Mouse (Mus musculus) CD4-positive, CD25-positive, alpha-beta regulatory T cell, adult 2 months (primary cell): Measurements from ENCODE around the gene Iqsec1.

ENCODE experiments used
- DNase-seq: peaks from one replicate; pipeline ENCODE4 v3.0.0-alpha.2; 2012; ENCODE audit warnings: low read depth, low spot score

Iqsec1 gene

DNA sequence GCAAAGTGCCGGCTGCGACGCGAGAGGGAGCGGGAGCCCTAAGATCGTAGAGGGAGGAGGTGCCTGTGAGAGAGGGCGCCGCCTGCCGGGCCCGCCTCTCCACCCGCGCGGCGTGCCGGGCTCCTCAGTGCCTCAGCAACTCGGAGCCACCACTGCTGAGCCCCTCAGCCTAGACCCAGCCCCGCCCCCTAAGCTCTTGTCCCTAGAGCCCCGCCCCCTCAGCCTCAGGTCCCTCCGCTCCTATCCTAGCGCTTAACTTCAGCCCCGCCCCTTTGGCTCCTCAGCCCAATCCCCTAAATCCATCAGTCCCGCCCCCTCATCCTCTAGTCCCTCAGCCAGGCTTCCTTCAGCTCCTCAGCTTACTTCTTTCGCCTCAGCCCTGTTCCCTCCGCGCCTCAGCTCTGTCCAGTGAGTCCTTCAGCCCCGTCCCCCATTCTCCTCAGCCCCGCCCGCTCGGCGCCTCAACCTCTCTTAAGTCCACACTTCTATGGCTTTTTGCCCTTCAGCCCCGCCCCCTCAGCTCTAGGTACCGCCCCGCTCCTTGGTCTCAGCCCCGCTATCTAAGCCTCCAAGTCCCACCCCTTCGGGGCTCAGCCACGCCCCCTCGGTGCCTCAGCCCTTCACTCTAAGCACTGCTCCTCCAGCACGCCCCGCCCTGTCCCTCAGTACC is at the start of gene Iqsec1:
Gene Iqsec1, minus strand, starts transcription at position 38 of the 670 bp plus-strand sequence.
- peak; percentile 79 for DNase-seq

DNA sequence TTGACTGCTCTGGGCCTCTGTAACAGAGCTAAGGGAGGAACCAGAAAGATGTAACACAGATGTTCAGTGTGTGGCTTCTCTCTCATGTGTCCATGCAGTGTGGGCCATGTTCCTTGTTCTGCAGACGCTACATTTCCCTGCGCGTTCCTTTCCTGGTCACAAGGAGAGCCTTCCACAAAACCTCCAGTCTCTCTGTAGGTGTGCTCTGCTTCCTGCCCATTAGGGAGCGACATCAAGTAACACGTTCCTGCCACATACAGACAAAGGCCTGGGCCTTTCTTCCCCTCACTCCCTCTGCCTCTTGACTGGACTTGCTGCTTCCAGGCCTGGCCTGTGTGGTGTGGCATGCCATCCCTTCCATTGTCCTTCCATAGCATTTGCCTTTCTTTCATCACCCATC is 39.8 kb upstream of the Iqsec1 start:
- no peak for DNase-seq

DNA sequence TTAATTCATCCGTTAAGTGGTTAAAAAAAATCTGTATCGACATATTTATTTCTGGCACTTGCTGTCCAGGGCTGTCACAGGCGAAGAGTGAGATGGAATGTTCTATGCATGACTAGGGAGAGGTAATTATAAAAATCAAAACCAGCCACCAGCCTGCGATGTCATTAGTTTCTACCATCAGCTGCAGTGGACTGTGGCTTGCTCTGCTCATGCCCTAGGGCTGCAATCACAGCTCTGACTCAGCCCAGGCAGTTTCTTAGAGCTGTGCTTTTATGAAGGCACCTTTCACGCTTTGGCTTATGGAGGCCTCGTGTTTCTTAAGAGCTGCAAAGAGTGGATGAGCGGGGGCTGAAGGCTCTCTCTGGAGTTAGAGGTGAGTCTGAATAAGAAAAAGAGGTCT is 32.3 kb upstream of the Iqsec1 start:
- no peak for DNase-seq

DNA sequence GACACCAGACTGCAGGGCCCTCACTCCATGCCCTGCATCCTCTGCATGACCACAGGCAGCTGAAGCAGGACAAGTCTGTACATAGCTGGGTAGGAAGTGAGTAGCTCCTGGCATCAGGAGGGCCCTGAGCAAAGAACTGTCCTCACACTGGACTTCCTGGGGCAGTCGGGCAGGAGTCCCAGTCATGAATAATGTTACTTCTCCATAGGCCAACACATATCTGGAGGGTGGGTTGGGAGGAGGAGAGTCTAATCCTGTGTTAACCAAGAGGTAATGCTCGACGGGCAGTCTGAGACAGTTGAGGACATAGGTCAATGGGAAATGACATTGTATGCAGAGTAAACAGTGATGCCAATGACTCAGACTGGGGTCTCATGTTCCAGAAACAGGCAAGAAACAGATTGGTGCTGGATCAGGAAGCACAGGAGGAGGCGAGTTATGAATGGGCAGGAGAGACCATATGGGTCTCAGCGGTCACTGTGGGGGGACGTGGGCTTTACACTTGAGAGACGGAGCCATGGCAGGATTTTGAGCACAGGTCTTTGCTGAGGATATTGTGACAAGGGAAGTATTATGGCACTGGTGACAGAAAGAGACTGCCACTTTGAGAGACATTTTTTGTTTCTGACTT is 28.2 kb upstream of the Iqsec1 start:
- DNase-seq: no peak

DNA sequence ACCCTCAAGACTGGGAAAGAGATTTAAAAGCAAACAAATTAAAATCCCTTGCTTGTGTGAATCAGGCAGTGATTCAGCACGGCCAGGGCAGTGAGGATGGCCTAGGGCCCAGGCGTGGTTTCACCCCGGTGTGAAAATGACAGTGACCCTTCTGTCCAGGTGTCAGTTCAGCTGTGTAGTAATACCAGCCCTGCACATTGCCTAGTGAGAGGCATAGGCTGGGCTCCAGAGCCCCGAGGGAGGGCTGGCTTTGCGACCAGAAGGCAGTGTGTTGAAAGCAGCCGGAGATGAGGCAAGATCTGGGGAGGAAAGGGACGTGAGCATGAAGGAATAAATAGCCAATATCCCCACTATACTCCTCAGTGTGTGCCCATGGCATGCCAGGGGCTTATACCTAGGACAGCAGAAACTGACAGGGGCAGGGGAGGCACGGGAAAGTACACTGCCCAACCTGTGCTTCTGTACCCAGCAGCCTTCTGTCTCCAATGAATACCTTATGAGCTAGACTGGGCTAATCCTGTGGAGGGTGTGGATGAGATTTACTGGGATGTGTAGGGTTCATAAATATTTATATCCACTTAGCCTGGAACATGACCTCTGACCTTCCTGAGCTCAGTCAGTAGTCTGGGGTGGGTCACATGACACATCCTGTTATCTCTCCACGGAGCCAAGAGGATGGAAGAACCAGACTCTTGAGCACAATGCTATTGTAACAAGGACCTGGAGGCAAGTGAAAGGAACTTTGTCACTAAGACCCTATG is 25.9 kb upstream of the Iqsec1 start:
- DNase-seq: no peak

DNA sequence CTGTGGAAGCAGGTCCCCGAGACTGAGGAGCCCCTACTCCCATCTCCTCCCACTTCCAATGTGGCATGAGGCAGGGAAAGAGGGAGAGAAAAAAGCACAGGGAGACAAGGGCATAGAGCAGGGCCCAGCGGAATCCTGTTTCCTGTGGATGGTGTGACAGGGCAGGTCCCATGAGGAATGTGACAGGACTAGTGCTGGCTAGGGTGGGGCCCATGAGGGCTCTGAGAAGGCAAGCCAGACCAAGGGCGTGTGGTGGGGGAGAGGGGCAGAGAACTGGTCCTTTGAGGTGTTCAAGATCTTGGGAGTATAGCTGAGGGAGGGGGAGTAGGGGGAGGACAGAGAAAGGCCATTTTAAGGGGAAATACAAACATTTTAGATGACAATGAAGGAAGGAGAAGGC is 24.0 kb upstream of the Iqsec1 start:
- no peak for DNase-seq

DNA sequence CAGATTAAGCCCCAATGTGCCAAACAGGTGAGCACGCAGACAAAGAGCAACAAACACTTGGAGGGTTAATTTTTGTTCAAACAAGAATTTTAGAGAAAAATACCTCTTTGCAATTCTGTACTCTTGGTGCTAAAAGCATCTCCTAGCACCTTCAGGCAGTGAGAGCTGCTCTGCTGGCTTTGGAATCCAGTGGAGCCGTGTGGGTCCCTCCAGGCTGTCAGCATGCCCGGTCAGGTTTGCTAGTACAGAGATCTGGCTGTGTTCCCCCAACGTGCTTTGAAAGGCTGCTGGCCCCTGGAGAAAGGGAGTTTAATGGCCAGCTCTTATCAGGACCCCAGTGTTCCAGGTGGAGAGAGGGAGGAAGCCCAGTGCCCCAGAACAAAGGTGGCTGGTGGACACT is 23.1 kb upstream of the Iqsec1 start:
- no peak for DNase-seq

DNA sequence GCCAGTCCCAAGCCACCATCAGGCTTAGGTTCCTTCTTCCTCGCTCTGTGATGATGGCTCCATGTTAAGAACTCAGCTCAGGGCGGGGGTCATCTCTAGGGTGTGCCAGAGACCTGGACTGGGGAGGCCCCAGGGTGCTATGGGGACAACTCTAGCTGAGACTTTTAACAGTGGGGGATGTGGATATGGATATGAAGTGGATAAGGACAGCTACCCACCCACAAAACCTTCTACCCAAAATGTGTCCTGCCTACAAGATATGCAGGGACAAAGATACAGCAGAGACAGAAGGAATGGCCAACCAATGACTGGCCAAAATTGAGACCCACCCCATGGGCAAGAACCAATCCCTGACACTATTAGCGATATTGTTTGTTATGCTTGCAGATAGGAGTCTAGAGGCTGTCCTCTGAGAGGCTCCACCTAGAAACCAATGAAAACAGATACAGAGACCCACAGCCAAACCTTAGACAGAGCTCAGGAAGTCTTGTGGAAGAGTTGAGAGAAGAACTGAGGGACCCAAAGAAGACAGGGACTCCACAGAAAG is 19.9 kb upstream of the Iqsec1 start:
- DNase-seq: no peak

DNA sequence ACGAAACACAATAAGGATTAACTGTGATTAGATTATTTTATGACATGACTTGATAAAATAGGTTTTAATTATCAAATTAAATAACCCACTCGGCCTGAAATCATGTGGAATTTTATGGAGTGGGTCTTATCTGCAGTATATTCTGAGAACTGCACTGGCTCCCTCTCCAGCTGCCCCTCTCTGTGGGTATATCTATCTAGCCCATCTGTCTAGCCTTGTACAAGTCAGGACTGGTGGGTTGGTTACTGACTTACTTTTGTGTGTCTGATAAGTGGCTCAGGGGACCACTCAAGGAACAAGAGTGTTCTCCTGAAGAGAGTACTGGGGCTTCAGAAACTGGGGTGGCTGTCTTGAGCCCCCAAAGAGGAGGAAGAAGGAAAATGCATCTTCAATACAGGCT is 18.7 kb upstream of the Iqsec1 start:
- DNase-seq: no peak

DNA sequence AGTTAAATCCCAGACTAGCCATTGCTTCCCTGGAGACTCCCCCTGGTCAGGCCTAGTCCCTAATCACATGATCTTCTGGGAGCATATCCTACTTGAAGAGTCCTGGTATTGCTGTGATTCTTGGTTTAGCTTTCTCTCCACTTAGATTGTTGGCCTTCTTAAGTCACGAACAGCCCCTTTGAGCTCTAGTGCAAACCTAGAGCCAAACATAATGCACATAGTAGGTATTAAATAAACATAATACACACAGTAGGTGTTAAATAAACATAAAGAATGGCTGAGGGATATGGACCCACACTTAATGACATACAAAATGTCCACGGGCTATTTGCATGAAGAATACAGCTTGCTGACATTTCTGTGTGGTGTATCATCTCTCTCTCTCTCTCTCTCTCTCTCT is 15.7 kb upstream of the Iqsec1 start:
- no peak for DNase-seq

DNA sequence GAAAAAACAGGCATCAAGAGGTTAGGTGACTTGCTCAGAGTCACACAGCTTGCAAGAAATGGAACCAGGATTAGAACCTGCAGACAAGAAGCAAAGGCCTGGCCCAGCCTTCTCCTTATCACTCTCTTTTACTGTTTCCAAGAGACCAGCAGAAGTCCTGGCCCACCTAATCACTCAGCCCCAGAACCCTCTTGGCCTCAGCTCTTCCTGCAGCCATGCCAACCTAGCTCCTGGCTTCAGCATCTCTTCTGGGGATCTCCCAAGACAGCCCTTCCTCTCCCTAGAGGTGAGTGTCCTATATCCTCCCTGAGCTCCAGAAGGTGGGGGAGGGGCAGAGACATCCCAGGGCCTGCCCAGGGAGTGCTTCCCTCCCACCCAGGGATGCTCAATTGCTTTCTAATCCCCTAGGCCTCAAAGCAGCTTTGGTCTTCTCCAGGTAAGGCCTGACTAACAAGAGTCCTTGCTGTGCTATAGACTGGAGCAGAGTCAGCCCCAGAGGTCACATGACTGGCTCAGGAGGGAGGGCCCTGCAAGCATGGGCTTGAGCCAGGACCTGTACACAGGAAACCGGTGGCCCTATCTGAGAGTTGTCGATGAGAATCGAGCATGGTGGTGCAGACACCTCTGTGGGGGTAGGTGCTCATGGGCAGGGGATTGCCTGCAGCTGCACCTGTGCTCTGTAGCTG is 15.0 kb upstream of the Iqsec1 start:
- DNase-seq: no peak

DNA sequence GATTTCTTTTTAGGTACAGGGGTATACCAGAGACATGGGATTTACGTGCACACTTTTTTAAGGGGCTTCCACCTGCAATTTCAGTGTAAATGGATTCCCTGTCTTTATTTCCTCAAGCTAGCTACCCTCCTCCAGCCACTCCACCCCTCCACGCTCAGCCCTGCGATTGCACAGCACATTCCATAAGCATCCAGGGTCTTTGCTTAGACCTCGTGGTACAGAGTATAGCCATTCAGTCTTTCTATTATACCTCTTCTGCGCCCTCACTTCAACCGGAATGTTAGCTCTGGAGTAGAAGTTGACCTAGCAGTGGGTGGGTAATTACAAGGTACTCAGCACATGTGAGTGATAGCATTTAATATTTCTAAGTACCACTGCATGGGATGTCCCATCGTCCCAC is 13.1 kb upstream of the Iqsec1 start:
- no peak for DNase-seq

DNA sequence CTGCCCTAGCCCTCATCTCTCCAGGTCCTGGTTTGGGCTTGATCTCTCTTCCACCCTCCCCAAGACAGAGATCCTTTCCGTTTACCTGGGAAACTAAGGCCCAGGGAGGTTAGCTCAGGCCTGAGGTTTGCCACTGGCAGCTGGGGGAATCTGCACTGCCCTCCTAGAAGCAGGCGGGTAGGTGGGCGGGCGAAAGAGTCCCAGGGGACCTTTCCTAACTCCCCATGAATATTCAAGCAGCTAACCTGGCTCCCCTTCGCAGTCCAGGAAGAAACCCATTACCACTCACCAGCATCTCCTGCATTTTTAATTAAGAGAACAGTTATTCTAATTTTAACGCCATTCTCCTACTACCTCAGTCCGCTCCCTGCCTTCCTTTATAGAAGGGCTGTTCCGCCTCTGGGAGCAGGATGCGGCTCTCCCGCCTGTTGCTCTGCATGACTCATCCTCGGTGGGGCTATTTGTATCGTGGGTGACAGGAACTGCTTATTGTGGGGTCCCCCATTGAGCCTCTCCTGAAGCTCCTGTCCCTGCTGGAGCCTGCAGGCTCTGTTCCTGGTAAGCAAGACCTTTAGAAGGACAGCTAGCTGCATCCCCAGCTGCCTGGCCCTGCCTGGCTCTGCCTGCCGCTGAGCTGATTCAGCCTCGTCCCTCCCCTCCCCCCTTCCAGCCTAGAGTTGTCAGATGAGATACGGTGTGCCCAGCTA is 12.5 kb upstream of the Iqsec1 start:
- no peak for DNase-seq

DNA sequence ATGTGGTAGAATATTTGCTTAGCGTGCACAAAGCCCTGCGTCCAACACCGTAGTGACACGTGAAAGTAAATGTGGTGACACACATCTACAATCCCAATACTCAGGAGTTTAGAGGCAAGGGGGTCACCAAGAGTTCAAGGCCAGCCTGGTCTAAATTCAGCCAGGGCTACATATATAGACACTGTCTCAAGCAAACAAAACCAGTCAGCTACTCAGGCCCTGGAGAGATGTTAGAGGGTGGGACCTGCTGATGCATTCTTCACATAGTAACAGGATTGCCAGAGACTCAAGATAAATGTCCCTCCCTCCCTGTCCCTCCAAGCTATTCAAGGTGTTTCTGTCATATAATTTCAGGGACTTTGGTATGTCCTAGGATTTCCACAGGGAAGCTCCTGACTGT is 10.7 kb upstream of the Iqsec1 start:
- no peak for DNase-seq

DNA sequence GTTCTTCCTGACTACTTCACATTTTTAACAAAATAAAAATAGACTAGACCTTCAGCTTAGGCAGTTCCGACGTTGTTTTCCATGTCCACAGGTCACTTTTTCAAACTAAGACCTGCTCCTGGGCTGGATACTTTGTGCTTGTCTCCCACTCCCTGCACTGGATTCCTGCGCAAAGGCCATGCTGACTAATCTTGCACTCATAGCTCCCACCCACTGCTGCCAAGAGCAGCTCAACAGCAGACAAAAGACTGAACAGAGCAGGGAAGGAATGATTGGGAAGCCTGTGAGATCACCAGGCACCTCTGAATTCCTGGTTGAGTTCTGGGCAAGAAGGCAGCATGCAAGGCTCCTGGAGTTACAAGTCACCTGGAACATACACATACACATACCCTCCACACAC is 8.5 kb upstream of the Iqsec1 start:
- DNase-seq: no peak

DNA sequence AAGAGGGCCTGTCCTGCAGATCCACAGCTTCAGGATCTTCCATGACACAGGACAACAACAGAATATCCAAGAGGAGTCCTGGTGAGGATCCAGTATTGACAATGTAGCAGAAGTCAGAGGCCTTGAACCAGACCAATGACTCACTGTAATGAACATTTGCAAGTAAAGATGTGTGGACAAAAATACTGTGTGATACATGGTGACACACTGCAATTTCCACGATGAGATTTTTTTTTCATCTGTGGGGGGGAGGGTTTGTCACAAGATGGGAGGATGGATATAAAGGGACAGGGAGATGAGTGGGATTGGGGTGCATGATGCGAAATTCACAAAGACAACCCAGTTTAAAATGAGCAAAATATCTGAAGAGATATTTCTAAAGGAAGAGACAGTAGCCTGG is 7.7 kb upstream of the Iqsec1 start:
- no peak for DNase-seq

DNA sequence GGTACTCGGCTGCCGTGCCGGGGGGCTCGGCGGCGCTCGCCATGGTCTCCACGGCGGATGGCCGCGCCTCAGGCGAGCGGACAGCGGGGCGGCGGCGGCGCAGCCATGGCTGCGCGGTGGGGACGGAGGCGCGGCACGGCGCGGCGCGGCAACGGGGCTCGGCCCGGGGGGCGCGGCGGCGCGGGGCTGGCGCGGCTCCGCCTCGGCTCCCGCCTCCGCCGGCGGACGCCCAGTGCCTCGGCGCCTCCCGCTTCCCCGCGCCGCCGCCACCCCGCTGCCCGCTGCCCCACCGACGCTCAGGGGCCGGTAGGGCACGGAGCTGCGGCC is 223 bp downstream of the Iqsec1 start:
- DNase-seq: no peak

DNA sequence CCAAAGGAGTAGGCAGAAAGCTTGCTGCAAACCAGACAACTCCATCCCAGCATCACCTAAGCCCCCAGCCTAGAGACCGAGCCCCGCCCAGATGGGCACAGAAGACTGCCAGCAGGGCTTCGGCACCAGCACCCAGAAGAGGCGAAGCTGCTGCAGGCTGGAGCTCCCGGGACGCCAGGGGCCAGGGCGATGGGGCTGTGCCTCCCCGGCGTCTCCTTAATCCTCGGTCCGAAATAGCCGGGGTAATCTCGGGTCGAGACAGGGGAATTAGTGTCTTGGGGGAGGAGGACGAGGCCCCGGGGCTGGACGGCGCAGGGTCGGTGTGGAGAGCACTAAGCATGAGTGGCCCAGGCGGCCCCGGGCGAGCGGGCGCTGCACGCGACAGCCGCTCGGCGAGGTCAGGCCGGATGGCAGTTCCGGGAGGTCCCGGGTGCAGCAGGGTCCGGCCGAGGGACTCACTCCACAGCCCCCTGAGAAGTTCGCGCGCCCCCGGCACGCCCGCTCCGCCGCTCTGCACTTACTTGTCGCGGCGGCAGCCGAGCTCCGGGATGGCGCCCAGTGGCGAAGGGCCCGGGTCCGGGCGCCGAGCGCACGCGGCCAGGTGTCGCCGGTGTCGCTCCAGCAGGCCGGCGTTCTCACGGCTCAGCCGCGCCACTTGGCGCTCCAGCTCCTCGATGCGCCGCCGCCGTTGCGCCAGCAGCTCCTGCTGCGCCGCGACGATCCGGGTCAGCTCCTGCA is 755 bp downstream of the Iqsec1 start:
- DNase-seq: peak; percentile 30

DNA sequence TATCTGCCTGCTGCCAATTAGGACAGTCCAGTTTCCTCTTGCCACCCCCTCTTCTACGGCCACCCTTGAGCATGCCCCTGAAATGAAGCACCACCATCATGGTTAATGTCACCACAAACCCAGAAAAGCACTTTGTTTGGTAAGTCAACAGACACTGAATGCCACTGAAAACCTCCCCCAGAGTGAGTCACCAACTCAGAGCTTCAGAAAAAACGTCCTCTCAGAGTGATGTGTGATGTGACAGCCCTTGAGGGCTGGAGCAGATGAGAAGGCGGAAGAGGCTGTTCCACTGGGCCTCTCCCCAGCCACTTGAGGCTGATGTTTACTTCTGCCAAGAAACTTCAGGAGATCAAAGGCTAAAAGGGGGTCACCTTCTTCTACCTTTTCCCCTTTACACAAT is 4.4 kb downstream of the Iqsec1 start:
- DNase-seq: no peak

DNA sequence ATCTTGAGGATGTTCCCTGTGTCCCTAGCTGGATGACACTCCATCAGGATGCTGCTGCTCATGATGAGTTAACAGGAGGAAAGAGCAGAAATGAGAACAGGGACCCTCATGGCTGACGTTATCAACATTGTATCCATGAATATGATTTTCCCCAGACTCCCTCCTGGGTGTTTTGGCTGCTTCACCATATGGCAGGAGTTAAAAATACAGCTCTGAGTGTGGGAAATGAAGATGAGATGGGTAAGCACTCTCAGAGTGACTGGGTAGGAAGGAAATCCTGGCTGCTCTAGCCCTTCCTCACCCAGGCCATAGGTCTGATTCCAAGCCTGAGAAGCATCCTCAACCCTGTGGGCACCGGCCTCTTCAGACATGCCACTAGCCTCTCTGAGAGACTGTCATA is 14.2 kb downstream of the Iqsec1 start:
- DNase-seq: no peak

DNA sequence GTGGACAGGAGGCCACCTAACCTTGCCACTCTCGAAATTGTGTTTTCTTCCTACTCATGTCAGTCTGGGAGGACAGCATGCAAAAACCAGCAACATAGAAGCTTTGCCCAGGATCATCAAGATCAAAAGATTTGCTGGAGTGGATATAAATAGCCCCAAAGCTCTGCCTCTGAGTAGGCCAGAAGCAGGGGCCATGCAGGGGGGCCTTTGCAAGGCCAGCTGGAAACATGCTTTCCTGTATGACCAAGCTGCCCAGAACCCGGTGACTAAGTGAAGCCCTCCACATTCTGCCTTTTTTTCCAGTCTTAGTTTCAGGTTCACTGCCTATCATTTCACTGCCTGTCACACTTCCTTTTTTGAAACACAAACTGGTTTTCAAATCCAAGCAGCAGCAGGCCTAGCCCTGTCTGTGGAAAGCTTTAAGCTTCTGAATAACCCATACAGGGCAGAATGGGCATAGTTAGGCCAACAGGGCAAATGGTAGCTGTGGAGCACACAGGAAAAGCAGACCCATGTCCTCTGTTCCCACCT is 19.1 kb downstream of the Iqsec1 start:
- DNase-seq: no peak
